Mouse (Mus musculus) embryonic stem cell, embryonic (primary cell): ENCODE data around the gene Tln2.

Source experiments
- CTCF ChIA-PET, 4 experiments: fragments of 300-600 bp in 2 of 4; fragments of 350-600 bp in 2 of 4; sonication (Branson Sonifier 250); formaldehyde crosslinking; loops; one replicate each; lab custom pipeline; 2022; ENCODE audit warnings: inconsistent platforms in 2 of 4; lab: Charles Lee
- POLR2A ChIA-PET, 4 experiments: fragments of 300-600 bp in 2 of 4; fragments of 350-600 bp in 2 of 4; sonication (Branson Sonifier 250); formaldehyde crosslinking; loops; one replicate each; lab custom pipeline; 2022; ENCODE audit warnings: antibody characterized with exemption in 4 of 4, inconsistent platforms in 1 of 4; lab: Charles Lee

The Tln2 gene

GRCm38 (mm10) chr9:67559603-67560002, at the start of gene Tln2:
TSS of gene Tln2 (minus strand) at chr9:67559703.
- ChIA-PET CTCF (no interaction called here), POLR2A (interaction anchor here in 1 of 4 experiments (3.6 kb wide), 1 partner anchor 11 kb away, joined by 15 read pairs; no protein-coding TSS in a partner anchor)

- POLR2A ChIA-PET: interaction anchor here in 2 of 4 experiments (0.7 to 2.8 kb wide), 4 partner anchors 8 to 150 kb away, joined by 3 to 19 read pairs (median 4); partner anchors contain the start of gene C2cd4b (in 1 of the 2)
Measured at GRCm38 (mm10) chr9:67609226-67609625, 49.7 kb upstream of the Tln2 start.

DNA sequence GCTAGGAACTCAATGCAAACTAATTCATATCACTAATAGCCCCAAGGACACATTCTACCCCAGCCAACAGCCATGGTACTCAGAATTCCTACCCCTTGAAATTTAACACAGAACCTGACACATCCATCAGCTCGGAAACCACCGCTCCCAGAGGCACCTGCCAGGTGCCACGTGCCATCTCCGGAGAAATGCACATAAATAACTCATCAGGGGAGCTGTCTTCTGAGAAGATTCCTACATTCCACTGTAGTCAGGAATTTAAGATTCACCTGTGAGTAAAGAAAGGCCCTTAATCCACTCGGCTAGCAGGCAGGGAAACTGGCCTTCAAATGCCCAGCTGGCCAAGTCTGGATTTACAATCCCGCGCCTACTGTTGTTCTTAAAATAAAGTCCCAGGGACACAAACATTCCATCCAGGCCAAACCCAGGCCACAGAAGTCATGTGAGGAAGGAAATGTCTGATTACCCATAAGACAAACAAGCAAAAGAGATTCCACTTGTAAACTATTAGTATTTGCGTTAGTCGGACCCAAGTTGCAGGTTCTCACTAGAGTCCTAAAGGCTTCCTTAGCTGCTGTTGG, 48.4 kb upstream of the Tln2 start:
- POLR2A ChIA-PET: interaction anchor here in 3 of 4 experiments (0.6 to 2.8 kb wide), 23 partner anchors 8 to 401 kb away, joined by 3 to 28 read pairs (median 4); partner anchors contain the start of gene C2cd4b (in 1 of the 3)
- CTCF ChIA-PET: interaction anchor here in 1 of 4 experiments (0.5 to 0.6 kb wide), 2 partner anchors 25 to 312 kb away, joined by 4 to 10 read pairs; no protein-coding TSS in a partner anchor

More at GRCm38 (mm10) chr9:67609226-67609625, 49.7 kb upstream of the Tln2 start:
- CTCF ChIA-PET: no interaction called here

DNA sequence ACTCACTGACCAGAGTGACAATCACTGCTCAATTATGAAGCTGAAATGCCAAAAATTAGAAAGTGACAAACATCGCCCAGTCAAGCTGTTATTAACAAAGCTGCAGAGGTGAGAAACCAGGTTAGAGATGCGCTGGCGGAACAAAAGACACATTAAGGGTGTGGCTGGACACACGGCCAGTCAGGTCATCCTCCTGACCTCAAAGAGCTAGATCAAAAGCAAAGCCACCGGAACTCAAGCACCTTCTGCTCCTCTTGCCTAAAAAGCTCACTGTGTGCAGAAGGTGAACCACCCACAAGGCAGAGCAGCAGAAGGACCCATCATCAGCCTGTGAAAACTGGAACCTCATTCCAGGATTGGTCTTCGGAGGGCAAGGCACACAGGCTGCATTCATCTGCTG, 47.8 kb upstream of the Tln2 start:
- ChIA-PET CTCF (interaction anchor here in 1 of 4 experiments (0.5 to 0.6 kb wide), 2 partner anchors 26 to 311 kb away, joined by 4 to 10 read pairs; no protein-coding TSS in a partner anchor), POLR2A (interaction anchor here in 3 of 4 experiments (0.6 to 2.8 kb wide), 23 partner anchors 8 to 400 kb away, joined by 3 to 28 read pairs (median 4); partner anchors contain the start of gene C2cd4b (in 1 of the 3))

DNA sequence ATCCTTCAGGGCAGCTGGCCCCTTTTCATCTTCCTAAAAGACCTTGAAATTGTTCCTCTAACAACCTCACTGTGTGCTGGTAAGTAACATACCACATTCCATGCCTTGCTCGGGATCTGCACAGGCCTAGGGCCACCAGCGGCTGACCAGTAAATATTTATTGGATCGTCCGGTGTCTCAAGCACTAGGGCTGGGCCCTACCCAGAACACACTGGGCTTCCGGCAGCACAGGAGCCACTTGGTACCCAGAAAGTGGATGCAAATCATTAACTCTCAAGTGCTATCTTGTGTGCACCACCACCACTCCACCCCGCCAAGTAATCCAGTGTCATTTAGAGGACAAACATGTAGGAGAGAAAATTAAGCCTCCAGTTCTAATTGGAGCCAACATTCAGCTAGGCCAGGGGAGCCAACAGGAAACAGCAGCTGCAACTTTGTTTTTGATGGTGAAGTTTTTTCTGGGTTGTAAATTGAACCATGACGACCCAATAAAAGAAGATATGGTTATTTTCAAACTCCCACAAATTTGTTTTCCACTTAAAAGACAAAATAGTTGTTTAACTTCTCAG, 46.4 kb upstream of the Tln2 start:
- ChIA-PET POLR2A (interaction anchor here in 2 of 4 experiments (0.7 to 1.9 kb wide), 5 partner anchors 12 to 154 kb away, joined by 3 to 5 read pairs (median 3); no protein-coding TSS in a partner anchor), CTCF (interaction anchor here in 1 of 4 experiments (0.6 kb wide), 1 partner anchor 161 kb away, joined by 5 read pairs; no protein-coding TSS in a partner anchor)

DNA sequence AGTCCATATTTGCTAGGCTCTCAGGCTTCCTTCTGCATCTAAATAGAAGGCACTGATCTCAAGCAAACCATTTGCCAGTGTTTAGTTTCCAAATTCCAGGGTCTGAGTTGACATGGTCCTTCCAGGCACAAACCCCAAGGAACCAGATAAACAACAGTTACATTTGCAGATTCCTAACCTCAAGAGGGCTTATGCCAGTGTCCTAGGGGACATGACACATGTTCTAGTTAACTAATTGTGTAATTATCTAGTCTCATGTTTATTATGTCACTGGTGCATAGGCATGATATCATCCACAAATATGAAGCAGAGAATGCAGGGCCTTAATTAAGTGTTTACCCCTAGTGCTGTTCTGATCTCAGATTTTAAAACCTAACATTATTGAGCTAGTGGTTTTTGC, 45.4 kb upstream of the Tln2 start:
- ChIA-PET CTCF (no interaction called here), POLR2A (interaction anchor here in 2 of 4 experiments (0.9 to 1.9 kb wide), 4 partner anchors 13 to 35 kb away, joined by 3 to 5 read pairs (median 4); no protein-coding TSS in a partner anchor)

DNA sequence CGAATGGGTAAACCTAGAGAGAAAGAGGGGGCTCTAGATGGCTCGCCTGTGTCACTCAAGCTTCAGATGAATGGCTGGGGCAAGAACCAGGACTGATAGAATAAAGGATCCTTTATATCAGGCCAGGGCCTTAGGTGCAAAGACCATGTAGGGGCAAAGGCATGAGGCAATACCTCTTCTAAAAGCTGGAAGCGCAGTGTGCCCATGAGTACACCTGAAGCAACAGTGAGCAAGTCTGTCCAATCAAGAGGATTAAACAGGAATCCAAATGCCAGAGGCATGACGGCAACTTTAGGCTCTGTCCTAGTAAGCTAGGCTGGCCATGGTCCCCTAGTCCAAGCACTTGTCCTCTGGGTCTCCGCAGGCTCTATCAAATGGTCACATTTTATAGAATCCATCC, 42.8 kb upstream of the Tln2 start:
- ChIA-PET POLR2A (interaction anchor here in 2 of 4 experiments (0.6 to 0.7 kb wide), 3 partner anchors 11 to 14 kb away, joined by 3 to 5 read pairs (median 4); no protein-coding TSS in a partner anchor), CTCF (no interaction called here)

GRCm38 (mm10) chr9:67595221-67595620, 35.7 kb upstream of the Tln2 start:
- POLR2A ChIA-PET: no interaction called here
- CTCF ChIA-PET: no interaction called here

DNA sequence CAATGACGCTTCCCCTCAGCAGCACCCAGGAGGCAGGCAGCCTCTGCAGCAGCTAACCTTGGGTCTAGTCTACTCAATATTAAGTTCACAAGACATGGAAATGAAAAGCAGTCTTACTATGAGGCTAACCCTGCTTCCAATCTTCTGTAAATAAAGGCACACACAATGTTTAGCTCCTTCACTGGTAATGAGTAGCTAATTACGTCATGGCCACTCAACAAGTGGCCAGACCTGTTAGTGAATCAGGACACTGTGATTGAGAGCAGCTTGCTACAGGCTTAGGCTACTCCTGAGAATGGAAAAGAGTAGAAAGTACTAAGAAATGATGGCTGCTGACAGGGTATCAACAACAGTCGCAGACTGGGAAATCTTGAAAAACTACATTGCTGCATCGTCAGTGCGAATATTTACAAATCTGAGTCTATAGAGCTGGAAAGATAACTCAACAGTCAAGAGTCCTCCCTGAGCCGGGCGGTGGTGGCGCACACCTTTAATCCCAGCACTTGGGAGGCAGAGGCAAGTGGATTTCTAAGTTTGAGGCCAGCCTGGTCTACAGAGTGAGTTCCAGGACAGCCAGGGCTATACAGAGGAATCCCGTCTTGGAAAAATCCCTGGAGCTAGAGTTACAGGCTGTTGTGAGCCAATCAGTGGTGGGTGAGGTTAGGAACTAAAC, 34.1 kb upstream of the Tln2 start:
- CTCF ChIA-PET: no interaction called here
- POLR2A ChIA-PET: interaction anchor here in 1 of 4 experiments (1.4 kb wide), 1 partner anchor 12 kb away, joined by 3 read pairs; no protein-coding TSS in a partner anchor

DNA sequence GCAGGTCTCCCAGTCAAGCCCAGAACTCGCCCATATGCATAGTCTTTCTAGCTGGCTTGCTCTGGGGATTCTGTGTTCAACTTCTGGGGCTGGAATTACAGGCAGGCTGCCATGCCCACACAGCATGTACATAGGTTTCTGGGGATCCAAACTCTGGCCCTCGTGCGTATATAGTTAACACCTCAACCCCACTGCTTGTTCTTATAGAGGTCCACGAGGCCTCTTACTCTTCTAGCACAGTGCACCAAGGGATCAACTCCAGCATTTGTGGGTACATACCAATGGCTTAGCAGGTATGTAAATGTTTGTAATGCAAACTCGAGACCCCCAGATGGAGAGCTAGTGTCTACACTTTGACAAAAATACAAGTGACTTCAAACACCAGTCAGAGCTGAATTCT, 33.2 kb upstream of the Tln2 start:
- CTCF ChIA-PET: interaction anchor here in 1 of 4 experiments (0.6 kb wide), 1 partner anchor 141 kb away, joined by 5 read pairs; no protein-coding TSS in a partner anchor
- POLR2A ChIA-PET: interaction anchor here in 2 of 4 experiments (0.8 to 1.4 kb wide), 2 partner anchors 11 to 14 kb away, joined by 3 read pairs; no protein-coding TSS in a partner anchor

DNA sequence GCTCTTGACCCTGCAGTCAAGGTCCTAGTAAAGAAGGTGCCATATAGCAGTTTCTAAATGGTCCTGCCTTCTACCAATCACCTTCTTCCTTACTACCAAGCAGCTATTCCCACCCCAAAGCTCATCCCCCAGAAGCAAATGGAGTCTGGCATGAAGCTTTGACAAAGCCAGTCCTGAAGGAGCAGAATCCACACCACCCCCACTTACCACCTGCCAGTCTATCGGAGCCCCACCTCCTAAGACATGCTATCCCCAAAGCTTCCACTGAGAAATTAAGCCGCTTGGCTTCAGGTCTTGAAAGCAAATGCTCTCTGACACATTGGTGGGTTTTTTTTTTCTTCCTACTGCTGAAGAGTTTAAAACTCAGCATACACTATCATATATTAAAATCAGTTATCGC, 27.6 kb upstream of the Tln2 start:
- POLR2A ChIA-PET: interaction anchor here in 2 of 4 experiments (0.6 to 1.5 kb wide), 3 partner anchors 38 to 305 kb away, joined by 3 read pairs; no protein-coding TSS in a partner anchor
- CTCF ChIA-PET: no interaction called here

GRCm38 (mm10) chr9:67586489-67586888, 27.0 kb upstream of the Tln2 start:
- ChIA-PET POLR2A (interaction anchor here in 2 of 4 experiments (0.6 to 1.5 kb wide), 2 partner anchors 37 to 150 kb away, joined by 3 read pairs; no protein-coding TSS in a partner anchor), CTCF (no interaction called here)

GRCm38 (mm10) chr9:67584871-67585270, 25.4 kb upstream of the Tln2 start:
- ChIA-PET CTCF (no interaction called here), POLR2A (no interaction called here)

DNA sequence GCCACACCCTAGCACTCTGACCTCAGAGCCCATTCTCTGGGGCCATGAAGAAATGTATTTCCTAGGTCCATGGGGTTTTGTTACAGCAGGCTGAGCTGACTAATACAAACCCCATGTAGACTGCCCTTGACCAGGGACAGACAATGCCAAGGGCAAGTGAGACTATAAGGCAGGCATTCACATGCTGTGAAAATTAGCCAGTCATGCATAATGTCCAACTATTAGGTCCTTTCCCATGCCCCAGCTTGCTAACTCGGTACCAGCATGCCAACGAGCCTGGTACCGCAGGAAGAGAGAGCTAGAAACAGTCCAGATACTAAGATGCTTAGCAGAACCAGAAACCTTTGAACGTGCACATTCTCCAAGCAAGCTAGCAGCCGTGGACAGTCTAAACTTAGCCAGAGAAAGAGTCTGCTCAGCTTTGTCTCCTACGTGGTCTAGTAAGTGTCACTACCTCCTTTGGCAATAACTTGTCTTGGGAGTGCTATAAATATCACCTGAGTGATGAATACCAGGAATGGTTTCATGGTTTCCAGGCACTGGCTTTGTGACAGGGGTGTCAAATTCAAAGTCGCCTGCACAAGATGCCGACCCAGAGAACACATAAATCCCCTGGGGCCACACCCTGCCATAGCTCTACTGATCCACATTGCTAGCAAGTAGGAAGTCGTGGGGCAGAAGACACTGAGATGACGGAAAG, 22.2 kb upstream of the Tln2 start:
- ChIA-PET CTCF (no interaction called here), POLR2A (interaction anchor here in 2 of 4 experiments (1.0 to 2.2 kb wide), 4 partner anchors 11 to 32 kb away, joined by 3 to 9 read pairs (median 4); no protein-coding TSS in a partner anchor)

GRCm38 (mm10) chr9:67579541-67579940, 20.0 kb upstream of the Tln2 start:
- CTCF ChIA-PET: no interaction called here
- POLR2A ChIA-PET: interaction anchor here in 1 of 4 experiments (2.2 kb wide), 1 partner anchor 9 kb away, joined by 9 read pairs; no protein-coding TSS in a partner anchor

GRCm38 (mm10) chr9:67574721-67575248, 15.3 kb upstream of the Tln2 start:
- ChIA-PET POLR2A (interaction anchor here in 2 of 4 experiments (0.6 to 2.1 kb wide), 4 partner anchors 25 to 59 kb away, joined by 3 to 5 read pairs (median 3); no protein-coding TSS in a partner anchor), CTCF (interaction anchor here in 1 of 4 experiments (0.5 to 0.6 kb wide), 2 partner anchors 13 to 78 kb away, joined by 3 to 4 read pairs; no protein-coding TSS in a partner anchor)

DNA sequence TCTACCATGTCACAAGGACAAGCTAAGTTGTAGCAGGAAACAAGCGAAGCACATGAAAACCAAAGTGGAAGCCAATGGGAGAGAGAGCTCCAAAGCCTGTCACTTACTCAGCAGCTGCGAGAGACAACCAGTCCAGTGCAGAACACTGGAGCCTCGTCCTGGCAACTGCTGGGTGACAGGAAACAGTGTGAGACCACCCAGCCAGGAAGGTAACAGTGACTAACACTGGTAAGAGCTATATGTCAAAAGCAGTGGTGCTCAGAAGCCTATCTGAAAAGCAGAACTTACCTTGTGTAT, 14.1 kb upstream of the Tln2 start:
- ChIA-PET CTCF (no interaction called here), POLR2A (no interaction called here)
